Mouse (Mus musculus) c-Kit-positive CD71-negative TER-119-negative erythroid progenitor cells, embryonic 14.5 days (primary cell): ENCODE measurements at regions not wholly inside any gene's neighbourhood (a gene's known extent, or its start where the extent isn't known, plus 50 kb on each side); places are given as distances from the start of the nearest gene placed in this dataset.

Experiments used
- DNase-seq: peaks from one replicate; pipeline ENCODE4 v3.0.0-alpha.2; 2013; ENCODE audit warnings: low read depth

- no peak for DNase-seq
Observed at GRCm38 (mm10) chr1:185619011-185619410, 164.4 kb downstream of the Slc30a10 start.

- no peak for DNase-seq
Observed at GRCm38 (mm10) chr1:185628401-185628800, 173.8 kb downstream of the Slc30a10 start.

DNA sequence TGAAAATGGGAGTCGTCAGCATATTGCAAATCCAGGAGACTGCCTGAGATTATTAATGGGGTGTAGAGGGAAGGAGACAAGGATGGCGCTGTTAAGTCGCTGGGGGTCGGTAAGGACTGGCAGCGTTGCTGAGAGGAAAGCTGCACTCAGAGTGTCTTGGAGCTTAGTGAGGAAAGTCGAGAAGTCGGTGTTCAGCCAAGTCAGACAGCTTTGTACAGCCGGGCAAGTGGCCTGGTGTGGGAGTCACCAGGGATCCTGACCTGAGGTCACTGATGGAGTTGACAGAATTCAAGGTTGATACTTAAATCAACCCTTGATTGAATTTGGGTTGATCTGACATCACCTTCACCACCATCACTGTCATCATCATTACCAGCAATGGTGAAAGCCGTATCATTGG is 175.3 kb downstream of the Slc30a10 start:
- no peak for DNase-seq

- no peak for DNase-seq
Observed at GRCm38 (mm10) chr1:185638631-185639030, 184.0 kb downstream of the Slc30a10 start.

GRCm38 (mm10) chr1:185639486-185639885 is 184.8 kb downstream of the Slc30a10 start:
- no peak for DNase-seq

DNA sequence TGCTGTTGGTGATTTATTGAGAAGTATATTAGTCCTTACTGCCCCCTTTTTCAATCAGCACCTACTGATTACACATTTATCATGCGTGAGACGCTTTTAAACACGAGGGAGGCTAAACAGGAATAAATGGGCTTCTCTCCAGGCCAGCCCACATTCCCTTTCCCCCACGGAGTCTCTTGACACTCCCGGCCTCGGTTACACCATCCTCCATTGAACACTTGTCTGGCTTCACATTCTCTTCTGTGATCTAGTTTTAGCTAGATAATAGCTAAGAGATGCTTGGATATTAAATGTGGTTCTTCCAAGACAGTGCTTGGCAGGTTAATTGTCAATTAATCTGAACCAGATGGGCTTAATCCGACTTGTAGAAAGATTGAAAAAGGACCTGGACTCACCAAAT is 189.4 kb downstream of the Slc30a10 start:
- DNase-seq = no peak

DNA sequence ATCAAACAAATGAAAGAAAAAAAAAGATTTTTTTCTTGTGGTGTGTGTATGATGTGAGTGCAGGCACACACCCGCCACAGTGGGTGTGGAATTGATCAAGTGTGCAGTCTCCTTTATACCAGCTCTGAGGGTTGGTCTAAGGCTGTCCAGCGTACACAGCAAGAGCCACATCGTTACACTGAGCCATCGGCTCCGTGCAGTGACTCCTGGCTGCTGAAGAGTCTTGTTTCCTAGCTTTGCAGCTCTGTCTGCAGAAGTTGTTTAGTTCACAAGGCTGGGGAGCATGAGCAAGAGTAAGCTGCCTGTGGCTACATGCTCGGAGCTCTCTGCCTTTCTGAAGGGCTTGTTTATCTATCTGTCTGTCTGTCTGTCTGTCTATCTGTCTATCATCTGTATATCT is 193.5 kb downstream of the Slc30a10 start:
- no peak for DNase-seq

DNA sequence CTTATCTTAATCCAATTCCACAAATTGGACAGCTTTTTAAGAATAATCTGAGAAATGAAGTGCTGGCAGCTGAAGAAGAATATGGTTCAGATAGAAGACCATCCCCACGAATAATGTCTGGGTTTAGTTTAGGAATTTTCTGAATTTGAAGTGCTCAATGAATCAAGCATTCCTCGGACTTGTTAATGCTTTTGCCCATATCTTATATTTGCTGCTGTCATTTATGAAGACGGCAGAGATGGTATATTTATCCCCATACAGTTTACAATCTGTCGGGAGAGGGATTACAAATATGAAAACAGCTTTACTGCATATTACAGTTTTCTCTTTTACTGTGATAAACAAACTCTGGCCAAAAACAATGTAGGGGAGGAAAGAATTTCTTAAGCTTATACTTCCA is 194.3 kb downstream of the Slc30a10 start:
- no peak for DNase-seq

DNA sequence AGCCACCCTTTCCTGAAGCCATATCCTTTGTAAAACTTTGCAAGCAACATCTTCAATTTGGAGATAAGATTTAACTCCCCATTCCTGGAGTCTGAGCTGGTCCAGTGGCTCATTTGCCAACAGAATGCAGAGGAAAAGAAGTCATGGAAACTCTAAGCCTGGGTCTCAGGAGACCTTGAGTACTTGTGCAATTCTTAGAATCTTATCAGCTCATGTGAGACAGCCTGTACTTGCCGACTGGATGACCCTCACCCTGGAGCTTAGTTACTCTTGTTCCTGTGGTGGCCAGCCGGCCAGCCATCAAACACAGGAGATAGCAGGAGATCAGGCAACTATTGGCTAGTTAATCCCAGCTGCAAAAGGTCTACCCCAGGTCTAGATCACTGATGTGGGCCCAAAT is 196.3 kb downstream of the Slc30a10 start:
- DNase-seq = no peak

DNA sequence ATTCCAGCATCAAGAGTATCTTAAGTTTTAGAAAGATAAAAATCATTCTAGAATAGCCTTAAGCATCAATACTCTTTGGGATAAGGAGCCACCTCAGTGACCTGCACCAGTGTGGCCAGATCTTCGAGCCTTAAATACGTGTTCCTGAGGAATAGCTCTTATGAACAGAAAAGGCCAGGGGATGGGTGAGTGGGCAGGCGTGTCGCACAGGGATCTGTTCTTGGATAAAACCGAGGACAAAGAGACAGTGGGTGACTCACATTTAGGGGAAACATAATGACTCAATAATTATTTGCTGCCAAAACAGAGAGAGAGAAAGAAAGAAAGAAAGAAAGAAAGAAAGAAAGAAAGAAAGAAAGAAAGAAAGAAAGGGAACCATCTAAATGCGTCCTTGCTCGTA is 200.4 kb downstream of the Slc30a10 start:
- DNase-seq = no peak

GRCm38 (mm10) chr1:185655461-185655860 is 200.8 kb downstream of the Slc30a10 start:
- DNase-seq = no peak

DNA sequence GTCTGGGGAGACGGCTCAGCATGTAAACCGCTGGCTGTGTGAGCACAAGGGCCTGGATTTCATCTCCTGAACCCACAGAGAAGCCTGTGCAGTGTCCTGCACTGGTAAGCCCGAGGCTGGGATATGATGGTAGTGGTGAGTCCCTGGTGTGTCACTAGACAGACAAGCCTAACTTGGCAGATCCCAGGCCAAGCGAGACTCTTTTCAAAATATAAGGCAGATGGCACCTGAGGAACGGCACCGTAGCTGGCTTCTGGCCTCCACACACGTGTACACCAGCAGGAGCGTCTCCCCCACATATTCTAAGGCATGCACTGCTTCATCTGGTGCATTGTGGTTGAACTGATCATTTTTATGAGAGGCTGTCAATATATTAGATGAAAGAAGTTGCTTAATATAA is 202.6 kb downstream of the Slc30a10 start:
- no peak for DNase-seq

- DNase-seq = no peak
Observed at GRCm38 (mm10) chr1:185659476-185659875, 204.8 kb downstream of the Slc30a10 start.

DNA sequence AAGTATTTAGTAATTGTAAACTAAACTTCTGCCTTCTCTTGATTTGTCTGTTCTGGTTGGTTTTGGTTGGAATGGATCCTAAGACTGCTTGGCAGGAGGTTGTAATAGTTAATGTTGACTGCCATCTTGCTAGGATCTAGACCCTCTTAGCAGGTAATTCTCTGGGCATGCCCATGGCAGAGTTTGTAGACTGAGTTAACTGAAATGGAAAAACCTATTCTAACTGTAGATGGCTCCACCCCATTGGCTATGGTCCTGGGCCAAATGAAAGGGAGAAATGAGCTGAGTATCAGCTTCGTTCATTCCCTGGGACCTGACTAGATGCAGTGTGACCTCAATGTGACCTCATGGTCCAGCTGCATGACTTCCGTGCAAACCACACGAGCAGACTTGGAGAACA is 207.7 kb downstream of the Slc30a10 start:
- DNase-seq = no peak

DNA sequence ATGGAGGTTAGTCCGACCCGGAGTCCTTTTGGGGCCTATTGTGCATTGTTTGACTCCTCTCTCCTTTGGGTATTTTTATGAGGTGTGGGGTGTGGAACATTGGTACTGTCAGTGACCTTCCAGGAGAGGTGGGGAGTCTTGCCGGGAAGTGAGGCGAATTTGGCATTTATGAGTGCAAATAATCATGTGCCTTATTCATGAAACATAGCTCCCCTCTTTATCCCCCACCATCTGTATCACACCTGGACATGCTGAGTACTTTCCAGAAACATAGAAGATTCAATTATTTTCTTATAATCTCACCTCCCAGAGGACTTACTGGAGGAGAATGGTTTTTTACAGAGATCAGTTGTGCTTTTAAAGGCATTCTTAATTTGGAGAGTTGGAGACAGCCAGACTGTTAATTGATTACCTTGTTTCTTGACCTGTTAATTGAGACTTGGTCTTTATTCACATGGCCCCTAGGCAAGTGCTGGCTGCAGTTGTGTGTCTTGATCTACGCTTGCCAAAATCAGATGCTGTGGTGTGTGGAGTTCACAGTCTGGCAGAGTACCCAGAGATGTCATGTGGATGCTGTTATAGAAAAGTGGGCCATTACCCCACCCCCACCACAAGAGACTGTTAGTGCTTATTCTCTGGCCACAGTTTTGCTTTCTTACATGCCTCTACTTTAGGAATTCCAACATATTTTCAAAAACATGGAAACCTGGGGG is 215.5 kb downstream of the Slc30a10 start:
- no peak for DNase-seq

DNA sequence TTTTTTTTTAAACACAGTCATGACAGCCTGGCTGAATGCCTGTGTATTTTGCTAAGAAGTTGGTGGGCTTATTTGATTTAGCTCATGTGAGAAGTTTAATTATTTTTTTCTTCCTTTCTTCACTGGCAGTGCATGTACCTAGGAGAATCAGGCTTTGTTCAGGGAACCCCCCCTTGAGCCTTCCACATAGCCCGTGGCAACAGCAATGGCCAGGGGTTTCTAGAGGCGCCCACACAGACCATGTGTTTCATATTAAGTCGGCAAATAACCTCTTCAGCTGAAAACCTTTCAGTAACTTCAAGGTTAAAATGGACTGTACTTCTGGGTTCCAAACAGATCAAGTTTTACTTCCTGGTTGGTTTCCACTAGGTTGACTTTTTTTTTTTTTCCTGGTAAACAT is 218.3 kb downstream of the Slc30a10 start:
- no peak for DNase-seq

- no peak for DNase-seq
Observed at GRCm38 (mm10) chr1:185675674-185676420, 221.2 kb downstream of the Slc30a10 start.

- DNase-seq = peak; percentile 40
Observed at GRCm38 (mm10) chr1:185681610-185682457, 227.2 kb downstream of the Slc30a10 start.

GRCm38 (mm10) chr1:185682458-185682750 is 227.8 kb downstream of the Slc30a10 start:
- DNase-seq = no peak

DNA sequence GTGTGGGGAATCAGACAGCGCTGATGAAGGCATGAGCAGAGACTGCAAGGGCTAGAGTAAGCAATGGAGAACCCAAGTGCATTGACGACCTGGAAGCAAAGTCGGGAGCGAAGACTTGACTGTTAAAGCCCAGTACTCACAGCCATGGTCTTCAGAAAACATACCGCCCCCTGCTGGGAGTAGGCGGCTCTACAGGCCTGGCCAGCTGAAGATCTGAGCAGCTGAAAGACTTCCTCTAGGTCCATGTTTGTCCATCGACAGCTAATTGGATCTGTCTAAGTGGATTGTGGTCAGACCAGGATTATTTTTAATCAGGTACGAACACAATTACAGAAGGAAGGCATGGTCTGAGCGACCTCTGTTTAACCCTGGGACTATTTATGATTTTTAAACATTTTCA is 230.0 kb downstream of the Slc30a10 start:
- peak; percentile 9 for DNase-seq

DNA sequence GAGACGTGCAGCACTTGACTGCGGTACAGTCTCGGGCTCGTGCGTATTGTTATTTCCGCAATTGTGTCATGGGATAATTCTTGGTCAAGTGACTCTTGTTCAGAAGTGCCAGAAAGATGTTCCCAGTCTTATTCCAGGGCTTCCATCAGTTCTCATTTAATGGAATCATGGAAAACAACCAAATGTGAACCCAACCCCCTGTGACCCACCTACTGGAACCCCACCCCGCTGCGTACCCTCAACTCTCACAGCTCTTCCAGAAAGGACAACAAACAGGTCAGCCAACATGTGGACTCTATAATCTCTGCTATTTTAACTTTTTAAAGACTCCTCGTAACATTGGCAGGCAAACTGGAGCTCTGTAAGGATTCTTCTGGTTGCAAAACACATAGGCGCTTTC is 233.9 kb downstream of the Slc30a10 start:
- DNase-seq = no peak

GRCm38 (mm10) chr1:185695394-185695793 is 240.7 kb downstream of the Slc30a10 start:
- no peak for DNase-seq

DNA sequence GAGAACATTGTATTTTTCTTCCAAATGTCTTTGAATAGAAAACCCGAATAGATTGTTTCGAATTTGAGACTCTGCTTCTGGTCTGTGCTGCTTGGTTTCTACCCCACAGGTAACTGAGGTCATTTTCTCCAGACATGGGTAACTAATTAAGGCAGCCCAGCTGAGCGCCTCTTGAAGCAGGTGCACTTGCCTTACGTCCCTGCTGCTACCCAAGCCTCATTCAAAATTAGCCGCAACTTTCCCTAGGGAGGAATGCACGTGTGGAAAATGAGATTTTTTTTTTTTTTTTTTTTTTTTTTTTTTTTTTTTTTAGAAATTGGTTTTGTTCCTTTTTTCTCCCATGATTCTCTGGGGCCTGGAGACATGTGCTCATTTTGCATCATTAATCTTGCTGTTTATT is 245.1 kb downstream of the Slc30a10 start:
- DNase-seq = no peak
